Mouse (Mus musculus): ENCODE results near the gene Nell1.

Nell1 gene

GRCm38 (mm10) chr7:50847921-50848320, 873.3 kb downstream of the Nell1 start:
- no peak for DNase-seq (ENCODE audit: low read depth, low spot score)

GRCm38 (mm10) chr7:50850271-50850670, 875.6 kb downstream of the Nell1 start:
- no peak for DNase-seq (ENCODE audit: low read depth, low spot score)

DNA sequence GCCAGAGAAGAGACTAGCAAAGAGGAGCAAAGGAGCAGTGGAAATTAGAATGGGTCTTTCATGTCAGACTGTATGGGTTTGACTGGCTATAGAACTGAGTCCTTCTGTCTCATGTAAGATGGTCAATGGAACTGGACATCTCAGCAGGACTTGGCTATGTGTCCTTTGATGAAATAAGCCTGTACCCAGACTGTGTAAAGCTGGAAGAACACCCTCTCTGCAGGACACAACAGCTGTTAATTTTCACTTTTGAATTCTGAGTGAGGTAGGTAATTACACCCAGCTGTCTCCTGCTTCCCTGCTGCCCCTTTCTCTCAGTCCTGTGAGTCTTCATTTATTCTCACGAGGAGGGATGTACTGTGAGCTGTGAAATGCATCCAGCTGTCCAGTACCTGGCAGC, 895.5 kb downstream of the Nell1 start:
- no peak for DNase-seq (ENCODE audit: low read depth, low spot score)

- no peak for DNase-seq (ENCODE audit: low read depth, low spot score)
Observed at GRCm38 (mm10) chr7:50887625-50888024, 913.0 kb downstream of the Nell1 start.

DNA sequence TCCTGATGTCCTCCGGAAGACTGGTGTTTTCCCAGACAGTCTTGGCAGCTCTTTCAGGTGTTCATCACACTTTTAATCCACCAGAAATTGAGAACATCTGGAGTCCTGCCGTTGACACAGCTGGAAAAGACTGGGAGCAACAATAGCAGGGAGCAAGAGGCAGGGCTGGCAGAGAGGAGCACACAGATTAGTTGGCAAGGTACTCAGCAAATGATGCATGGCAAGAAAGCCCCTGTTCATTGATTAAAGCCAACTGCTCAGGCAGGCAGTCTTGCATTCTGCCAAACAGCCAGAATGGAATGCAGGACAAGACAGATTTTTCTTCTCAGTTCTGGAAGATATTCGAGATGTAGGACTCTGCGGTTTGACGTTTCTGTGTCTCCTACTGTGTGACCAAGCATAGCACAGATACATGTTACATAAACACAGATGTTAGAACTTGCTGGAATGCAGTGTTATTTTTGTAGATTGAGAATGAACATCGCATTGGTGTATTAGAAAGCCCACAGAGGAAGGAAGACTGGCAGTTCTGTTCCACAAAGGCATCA, 925.0 kb downstream of the Nell1 start:
- no peak for DNase-seq (ENCODE audit: low read depth, low spot score)

All from ZHBTc4 (cell line).